Mouse (Mus musculus) left cerebral cortex, postnatal 25 days (tissue): ENCODE measurements around the gene Mrpl45. TPM values are rescaled to one million over a fixed set of nuclear protein-coding genes. Genes with fewer than 3 reads are reported as not detected.
A peak's percentile ranks its signal among the peaks of the same experiment; 100 is the strongest.

ENCODE experiments used
- DNase-seq, 2 experiments: peaks; one replicate each; pipeline ENCODE4 v3.0.0; 2022; ENCODE audit warnings: low spot score in 2 of 2, mixed read lengths in 1 of 2
- intact Hi-C: fragments of 180-260 bp; cut with DNase I; formaldehyde crosslinking; loops from one replicate; pipeline ENCODE4 v1.15.1; 2025
- total RNA-seq, 2 experiments: library from RNA; stranded (reverse); gene quantifications; 2 replicates each; pipeline ENCODE4 v1.2.3; 2021

Mrpl45 gene
- total RNA-seq, 2 experiments from 2014 or later, result 27.0 to 27.2 TPM

GRCm38 (mm10) chr11:97325224-97325623 is 9.7 kb downstream of the Mrpl45 start:
- intact Hi-C loops, result no loop called here
- no peak for DNase-seq

- intact Hi-C loops, result no loop called here
- DNase-seq, result peak; percentile 50 to 62
Measured at GRCm38 (mm10) chr11:97328148-97328547, 12.6 kb downstream of the Mrpl45 start.

- intact Hi-C loops, result no loop called here
- no peak for DNase-seq
Measured at GRCm38 (mm10) chr11:97330315-97330714, 14.8 kb downstream of the Mrpl45 start.

DNA sequence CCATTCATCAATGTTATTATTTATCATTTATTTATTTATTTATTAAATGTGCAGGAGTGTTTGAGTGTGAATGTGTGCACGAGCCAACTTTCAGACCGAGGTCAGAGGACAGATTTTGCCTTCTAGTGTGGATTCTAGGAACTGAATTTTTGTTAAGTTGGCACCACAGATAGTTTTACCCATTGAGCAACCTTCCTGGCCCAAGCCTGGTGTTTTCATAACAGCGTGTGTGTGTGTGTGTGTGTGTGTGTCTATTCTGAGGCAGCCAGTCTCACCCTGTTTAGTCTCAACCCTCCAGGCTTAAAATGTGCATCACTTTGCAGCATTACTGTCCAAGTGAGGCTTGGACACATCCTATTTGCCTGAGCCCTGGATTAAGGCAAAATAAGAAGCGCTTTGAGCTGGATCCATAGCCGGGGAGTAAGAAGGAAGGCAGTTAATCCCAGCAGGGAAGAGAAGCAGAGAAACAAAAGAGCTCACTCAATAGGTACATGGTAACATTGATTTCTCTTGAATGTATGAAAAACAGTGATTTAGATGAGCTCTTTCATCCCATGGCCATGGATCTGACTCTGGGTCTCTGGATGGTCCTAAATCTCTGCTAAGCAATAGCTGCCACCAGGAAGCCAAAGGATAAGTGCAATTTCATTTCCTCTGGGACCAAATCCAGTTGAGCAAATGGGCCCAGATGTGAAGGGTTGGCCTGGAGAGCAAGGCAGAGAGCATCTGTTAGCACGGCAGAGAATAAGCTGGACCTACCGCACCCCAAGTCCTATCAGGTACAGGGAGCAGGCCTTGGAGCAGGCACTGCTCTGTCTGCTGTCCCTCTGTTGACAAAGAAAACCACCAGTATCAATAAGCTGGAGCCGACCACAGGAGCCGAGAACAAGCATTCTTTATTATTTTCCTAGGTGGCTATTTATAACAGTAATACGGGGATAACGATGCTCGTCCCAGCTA is 16.0 kb downstream of the Mrpl45 start:
- intact Hi-C loops, result no loop called here
- no peak for DNase-seq

- DNase-seq, result no peak
- intact Hi-C loops, result no loop called here
Measured at GRCm38 (mm10) chr11:97333044-97333443, 17.5 kb downstream of the Mrpl45 start.

- DNase-seq, result no peak
- intact Hi-C loops, result no loop called here
Measured at GRCm38 (mm10) chr11:97333896-97334295, 18.4 kb downstream of the Mrpl45 start.

DNA sequence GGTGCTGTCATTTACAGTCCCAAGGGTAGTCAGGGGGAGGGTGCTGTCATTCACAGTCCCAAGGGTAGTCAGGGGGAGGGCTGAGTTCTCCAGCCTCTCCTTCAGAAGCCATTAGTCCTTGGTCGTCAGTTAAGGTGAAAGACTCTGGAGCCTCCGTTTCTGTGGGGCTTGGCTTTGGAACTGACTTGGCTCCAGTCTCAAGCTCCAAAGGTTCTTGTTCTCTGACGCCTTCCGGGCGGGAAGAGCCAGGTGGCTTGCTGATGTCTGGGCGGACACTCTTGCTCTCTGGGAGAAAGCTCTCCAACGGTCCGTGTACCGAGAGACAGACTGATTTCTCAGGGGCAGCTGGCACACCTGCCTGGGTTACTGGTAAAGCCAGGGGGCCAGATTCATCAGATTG is 18.9 kb downstream of the Mrpl45 start:
- DNase-seq, result no peak
- intact Hi-C loops, result no loop called here

GRCm38 (mm10) chr11:97336238-97336637 is 20.7 kb downstream of the Mrpl45 start:
- intact Hi-C loops, result no loop called here
- no peak for DNase-seq

DNA sequence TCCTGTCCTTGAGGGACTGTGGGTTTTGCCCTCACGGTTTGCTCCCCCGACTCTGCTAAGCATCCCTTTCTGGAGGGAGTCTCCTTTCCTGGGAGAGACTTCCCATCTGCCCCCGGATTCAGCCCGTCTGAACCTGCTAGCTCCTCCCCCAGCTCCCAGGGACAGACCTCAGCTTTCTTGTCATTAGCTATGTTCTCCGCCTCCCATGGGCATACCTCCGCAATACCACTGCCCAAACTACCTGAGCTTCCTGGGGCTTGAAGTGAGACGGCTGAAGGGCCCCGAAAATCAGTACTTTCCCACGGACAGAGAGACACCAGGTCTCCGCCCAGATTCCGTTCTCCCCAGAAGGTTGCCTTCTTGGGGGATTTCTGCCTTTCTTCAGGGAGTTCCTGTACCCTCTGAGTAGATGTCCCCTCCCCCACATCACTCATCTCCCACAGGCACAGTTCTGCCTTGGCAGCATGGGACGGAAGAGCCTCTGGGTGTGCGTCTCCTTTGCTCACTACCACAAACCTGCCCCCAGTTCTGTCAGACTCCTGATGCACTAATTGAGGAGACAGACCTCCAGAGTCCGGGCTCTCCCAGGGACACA is 21.3 kb downstream of the Mrpl45 start:
- intact Hi-C loops, result no loop called here
- no peak for DNase-seq

DNA sequence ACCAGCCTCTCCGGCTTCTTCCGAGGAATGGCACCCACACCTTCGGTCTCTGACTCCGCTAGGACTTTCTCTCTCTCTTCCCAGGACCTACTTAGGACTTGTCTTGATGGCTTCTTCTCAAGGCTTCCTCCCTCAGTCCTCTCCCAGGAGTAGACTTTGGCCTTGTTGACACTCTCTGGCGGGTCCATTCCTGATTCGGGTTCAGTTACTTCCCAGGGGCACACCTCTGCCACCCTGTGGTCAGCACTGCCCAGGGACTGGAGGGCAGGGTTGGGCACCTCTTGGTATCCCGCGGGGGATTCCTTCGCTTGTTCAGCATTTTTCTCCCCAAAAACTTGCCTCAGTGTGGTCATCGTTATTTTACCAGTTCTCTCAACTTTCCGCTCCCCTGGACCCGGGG is 21.8 kb downstream of the Mrpl45 start:
- DNase-seq, result no peak
- intact Hi-C loops, result no loop called here

GRCm38 (mm10) chr11:97338302-97338976 is 22.9 kb downstream of the Mrpl45 start:
- no peak for DNase-seq
- intact Hi-C loops, result no loop called here

GRCm38 (mm10) chr11:97338977-97339315 is 23.4 kb downstream of the Mrpl45 start:
- intact Hi-C loops, result no loop called here
- peak; percentile 40 to 53 for DNase-seq

GRCm38 (mm10) chr11:97343175-97343574 is 27.7 kb downstream of the Mrpl45 start:
- DNase-seq, result no peak
- intact Hi-C loops, result no loop called here

DNA sequence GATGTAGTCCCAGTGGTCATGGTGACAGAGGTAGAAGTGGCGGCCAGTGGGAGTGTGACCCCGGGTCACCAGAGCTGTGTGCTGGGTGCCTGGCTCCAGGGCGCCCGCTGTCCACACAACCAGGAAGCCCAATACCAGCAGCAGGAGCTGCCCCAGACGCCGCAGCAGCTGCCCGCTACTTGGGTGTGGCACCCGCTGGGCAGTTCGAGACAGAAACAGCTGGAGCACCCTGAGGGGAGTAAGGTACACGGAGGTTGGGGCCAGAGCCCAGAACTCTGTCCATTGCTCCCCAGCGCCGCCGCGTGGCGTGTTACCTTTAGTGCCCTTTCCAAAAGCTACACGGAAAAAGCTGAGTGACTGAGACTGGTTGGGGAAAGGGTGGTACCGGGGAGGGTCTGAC is 28.1 kb downstream of the Mrpl45 start:
- DNase-seq, result no peak
- intact Hi-C loops, result no loop called here

GRCm38 (mm10) chr11:97345446-97345845 is 29.9 kb downstream of the Mrpl45 start:
- intact Hi-C loops, result no loop called here
- DNase-seq, result no peak

DNA sequence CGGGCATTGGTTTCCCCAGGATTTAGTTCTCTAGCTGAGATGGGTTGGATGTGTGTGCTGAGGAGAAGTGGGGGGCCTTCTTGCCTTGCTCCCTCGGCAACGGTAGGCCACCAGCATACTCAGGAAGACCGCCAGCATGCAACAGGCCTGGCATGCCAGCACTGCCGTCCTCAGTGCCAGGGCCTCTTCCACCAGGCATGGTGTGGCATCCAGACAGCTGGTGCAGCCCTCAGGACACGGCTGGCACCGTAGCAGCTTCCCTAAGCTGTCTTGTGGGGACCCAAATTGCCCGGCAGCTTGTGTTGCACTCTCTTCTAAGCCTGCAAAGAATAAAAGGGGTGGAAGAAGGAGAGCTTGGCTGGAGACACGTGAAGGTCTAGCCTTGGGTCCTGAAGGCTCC is 30.9 kb downstream of the Mrpl45 start:
- intact Hi-C loops, result no loop called here
- DNase-seq, result no peak

DNA sequence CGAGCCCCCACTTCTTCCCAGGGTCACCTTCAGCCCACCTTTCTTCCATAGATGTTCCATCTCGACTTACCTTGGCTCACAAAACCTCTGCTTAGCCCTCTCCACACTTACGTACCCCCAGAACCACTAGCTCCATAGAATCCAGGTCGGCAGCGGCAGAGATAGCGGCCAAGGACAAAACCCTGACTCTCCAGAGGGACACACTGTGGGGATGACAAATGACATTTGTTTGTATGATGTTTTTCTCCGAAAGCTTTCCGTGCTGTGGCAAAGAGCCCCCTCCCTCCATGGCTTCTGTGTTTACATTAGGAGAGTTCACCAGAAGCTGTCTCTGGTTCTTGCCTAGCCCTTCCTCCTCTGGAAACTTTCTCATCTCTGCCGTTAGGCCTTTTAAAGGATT is 31.8 kb downstream of the Mrpl45 start:
- intact Hi-C loops, result no loop called here

GRCm38 (mm10) chr11:97350035-97350434 is 34.5 kb downstream of the Mrpl45 start:
- DNase-seq, result peak; percentile 60 to 69
- intact Hi-C loops, result loop anchor here (5.0 kb wide), 1 partner anchor 127 kb away; no protein-coding TSS in a partner anchor

More for the DNA sequence above, 31.8 kb downstream of the Mrpl45 start:
- DNase-seq, result no peak

DNA sequence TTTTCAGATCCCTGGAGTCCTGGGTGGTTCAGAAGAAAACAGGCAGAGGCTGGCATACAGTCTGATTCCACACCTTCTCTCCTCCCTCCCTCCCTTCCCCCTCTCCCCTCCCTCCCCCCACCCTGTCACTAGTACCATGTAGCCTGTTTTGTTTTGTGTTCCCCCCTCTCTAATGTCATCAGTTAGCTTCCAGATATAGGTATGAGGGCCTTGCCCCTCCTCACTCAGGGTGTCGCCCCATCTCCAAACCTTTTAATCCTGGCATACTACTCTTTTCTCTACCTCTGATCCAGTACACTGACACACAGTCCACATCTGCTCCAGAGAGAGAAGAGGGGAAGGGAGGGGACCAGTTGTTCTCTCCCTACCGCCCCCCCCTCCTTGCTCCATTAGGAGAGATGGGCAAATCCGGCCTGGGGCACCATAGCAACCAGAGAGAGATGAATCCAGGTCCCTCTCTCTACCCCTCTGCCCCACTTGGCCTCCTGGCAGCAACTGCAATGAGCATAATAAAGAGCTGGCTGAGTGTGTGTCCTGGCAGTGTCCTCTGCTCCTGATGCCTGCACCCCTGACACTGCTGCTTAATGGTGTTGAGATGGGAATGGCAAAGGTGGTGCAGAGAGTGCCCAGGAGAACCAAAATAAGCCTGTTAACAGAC is 36.6 kb downstream of the Mrpl45 start, which contains the start of gene Gpr179:
TSS of gene Gpr179 (minus strand) at position 51 of the 658 bp plus-strand sequence.
- no peak for DNase-seq

More for the DNA sequence above, 36.6 kb downstream of the Mrpl45 start, which contains the start of gene Gpr179:
- intact Hi-C loops, result loop anchor here (5.0 kb wide), 1 partner anchor 125 kb away; no protein-coding TSS in a partner anchor
